In the genomic region with DNA sequence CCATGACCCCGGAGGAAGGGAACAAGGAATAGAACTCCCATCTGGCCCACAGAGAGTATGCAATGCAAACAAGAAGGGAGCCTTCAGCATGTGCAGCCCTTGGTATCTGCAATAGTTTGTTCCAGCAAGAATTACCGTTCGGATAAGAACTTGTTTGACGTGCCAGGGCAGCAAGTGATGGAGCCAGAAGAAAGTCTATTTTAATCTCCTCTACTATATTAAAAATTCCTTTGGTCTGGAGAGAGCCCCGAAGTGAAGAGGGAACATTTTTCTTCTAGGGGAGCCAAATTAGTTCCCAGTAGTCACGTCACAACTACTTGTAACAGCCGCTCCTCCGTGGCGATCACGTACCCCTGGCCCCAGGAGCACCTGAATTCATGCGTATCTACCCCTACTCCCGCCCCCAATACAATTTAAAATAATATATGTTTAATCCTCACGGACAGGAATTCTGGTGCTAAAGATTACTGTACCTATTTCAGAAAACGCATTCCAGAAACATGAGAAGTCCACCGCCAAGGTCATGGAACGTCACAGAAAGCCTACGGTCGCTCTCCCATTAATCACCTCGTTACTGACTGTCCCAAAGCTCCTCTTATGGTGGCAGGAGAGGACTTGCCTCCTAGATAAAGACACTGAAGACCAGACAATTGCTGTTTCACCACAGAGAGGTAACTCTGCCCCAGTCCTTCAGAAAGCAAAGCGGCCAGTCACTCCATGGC, we compare ENCODE assay signal across 8 mouse cellular contexts. TPM values are rescaled to one million over a fixed set of nuclear protein-coding genes. Genes with fewer than 3 reads are reported as not detected.
DNase-seq lines count a peak whose midpoint lies in the region; ATAC-seq and TF ChIP-seq lines count a peak whose summit lies in the region.

No protein-coding gene starts in this region.

- no peak for TF ChIP-seq CTCF in lung, adult 2 months (IDR thresholded peaks at IDR 0.05; ENCODE audit: insufficient read depth, low read length)

- peak overlapping the region; percentile 65 for H3K4me2 ChIP-seq in lung, embryonic 16.5 days (ENCODE audit: low read depth, low read length)
- H3K4me2 ChIP-seq in stomach, embryonic 15.5 days, result peak overlapping the region; percentile 42

- peaks cover 21% of the 10 kb centered on the region for H3K4me1 ChIP-seq in lung, embryonic 16.5 days (replicated peaks; ENCODE audit: control insufficient read depth, insufficient read depth, low read length)
- H3K4me1 ChIP-seq in lung, adult 2 months (ENCODE audit: control insufficient read depth, insufficient read depth, low read length), result peaks cover 6% of the 10 kb centered on the region; the same call in 1 of the 2 replicates
- H3K4me1 ChIP-seq in limb, embryonic 10.5 days, result peaks cover 57% of the 10 kb centered on the region
- peaks cover 23% of the 10 kb centered on the region for H3K4me1 ChIP-seq in stomach, embryonic 15.5 days

- DNase-seq in adrenal gland, postnatal 14 days, result peak; percentile 44
- DNase-seq in adrenal gland, postnatal 4 days (ENCODE audit: low spot score in 2 of 2), result no peak
- DNase-seq in lung, adult 2 months, result no peak
- peak; percentile 28 for DNase-seq in limb, embryonic 10.5 days (ENCODE audit: low spot score)
- DNase-seq in gastrocnemius, adult 8-10 months (ENCODE audit: low spot score in 2 of 2), result no peak
- DNase-seq in cerebellum, adult 11 months, result no peak

- 48% methylated on average over 20 of the region's 20 CpGs for WGBS in lung, embryonic 16.5 days
- 53% methylated on average over 20 of the region's 20 CpGs for WGBS in lung, adult 2 months
- WGBS in limb, embryonic 10.5 days, result 70% methylated on average over 20 of the region's 20 CpGs
- WGBS in stomach, embryonic 15.5 days, result 50% methylated on average over 20 of the region's 20 CpGs

- peak overlapping the region; percentile 61 for H3K27ac ChIP-seq in lung, embryonic 16.5 days (ENCODE audit: low read length)
- peak overlapping the region; percentile 74; the same call in 1 of the 2 replicates for H3K27ac ChIP-seq in limb, embryonic 10.5 days
- H3K27ac ChIP-seq in stomach, embryonic 15.5 days, result peak overlapping the region; percentile 36; the same call in 1 of the 2 replicates

- H3K9me3 ChIP-seq in lung, embryonic 16.5 days (ENCODE audit: control insufficient read depth, low read length), result no peaks in the 10 kb centered on the region
- H3K9me3 ChIP-seq in limb, embryonic 10.5 days (replicated peaks), result no peaks in the 10 kb centered on the region
- no peaks in the 10 kb centered on the region for H3K9me3 ChIP-seq in stomach, embryonic 15.5 days

- no peak for TF ChIP-seq POLR2A in lung, adult 2 months (IDR thresholded peaks at IDR 0.05; ENCODE audit: borderline replicate concordance, extremely low read depth, low read depth, low read length)

- peak; percentile 48; the same call in 1 of the 2 replicates for ATAC-seq in lung, embryonic 16.5 days (ENCODE audit: low read depth)
- peak; percentile 11; the same call in 1 of the 2 replicates for ATAC-seq in stomach, embryonic 15.5 days (ENCODE audit: insufficient read depth, low FRiP score, low read depth)

- H3K27me3 ChIP-seq in lung, embryonic 16.5 days (ENCODE audit: control insufficient read depth, insufficient read depth, low read depth, low read length), result no peaks in the 10 kb centered on the region
- no peaks in the 10 kb centered on the region for H3K27me3 ChIP-seq in limb, embryonic 10.5 days (ENCODE audit: low read depth, poor library complexity, severe bottlenecking)
- H3K27me3 ChIP-seq in stomach, embryonic 15.5 days (replicated peaks), result no peaks in the 10 kb centered on the region

- no peaks in the 10 kb centered on the region for H3K36me3 ChIP-seq in lung, embryonic 16.5 days (ENCODE audit: control insufficient read depth, insufficient read depth, low read length)
- no peaks in the 10 kb centered on the region for H3K36me3 ChIP-seq in limb, embryonic 10.5 days
- no peaks in the 10 kb centered on the region for H3K36me3 ChIP-seq in stomach, embryonic 15.5 days

- 0 out of 2 replicates have a peak overlapping the region, but pooled peaks have one; percentile 33 for H3K9ac ChIP-seq in lung, embryonic 16.5 days (ENCODE audit: low read length)
- no peak overlapping the region for H3K9ac ChIP-seq in stomach, embryonic 15.5 days

- peak overlapping the region; percentile 37; the same call in 1 of the 2 replicates for H3K4me3 ChIP-seq in lung, embryonic 16.5 days (ENCODE audit: low read length)
- no peak overlapping the region for H3K4me3 ChIP-seq in lung, adult 2 months (replicated peaks; ENCODE audit: extremely low read depth, low read depth, low read length)
- H3K4me3 ChIP-seq in limb, embryonic 10.5 days, result no peak overlapping the region
- H3K4me3 ChIP-seq in stomach, embryonic 15.5 days (replicated peaks), result no peak overlapping the region

RNA-seq across cellular contexts. Expression of gene Msrb3, which starts 22.2 kb away (rescaled TPM):
- total RNA-seq in adrenal gland, postnatal 14 days (2021), result 37.0 and 40.0 TPM in 2 replicates
- total RNA-seq in adrenal gland, postnatal 4 days (2021), result 10 to 100 TPM; 50.9 to 55.5 TPM
- 12.4 and 14.0 TPM in 2 replicates for polyA plus RNA-seq in lung, embryonic 16.5 days (2015; fragmentation: Nextera tagmentation; extraction: Ambion mirVana)
- 32.1 and 36.6 TPM in 2 replicates for polyA plus RNA-seq in lung, adult 2 months (2012; rRNA removed)
- polyA plus RNA-seq in limb, embryonic 10.5 days (2016; fragmentation: Nextera tagmentation; extraction: Ambion mirVana), result 5.4 and 7.2 TPM in 2 replicates
- polyA plus RNA-seq in stomach, embryonic 15.5 days (2015; fragmentation: Nextera tagmentation; extraction: Ambion mirVana), result 18.2 and 20.3 TPM in 2 replicates
- total RNA-seq in gastrocnemius, adult 8-10 months (2022), result 100 to 1,000 TPM; 115 to 149 (median 130) TPM

Comparison
In these comparisons a context has a peak if more than half of its experiments do, and no peak if none do; other contexts are left out.
1. DNase-seq: peak in adrenal gland, postnatal 14 days (single experiment) and limb, embryonic 10.5 days (single experiment); none in adrenal gland, postnatal 4 days (0 of 2), lung, adult 2 months (single experiment), gastrocnemius, adult 8-10 months (0 of 2) and cerebellum, adult 11 months (single experiment).
2. Peak in every context shown above with its lines, with median percentiles within 50 percentile points of each other: H3K27ac ChIP-seq.